Comparison of ENCODE assay signal across 8 mouse cellular contexts in the genomic region with DNA sequence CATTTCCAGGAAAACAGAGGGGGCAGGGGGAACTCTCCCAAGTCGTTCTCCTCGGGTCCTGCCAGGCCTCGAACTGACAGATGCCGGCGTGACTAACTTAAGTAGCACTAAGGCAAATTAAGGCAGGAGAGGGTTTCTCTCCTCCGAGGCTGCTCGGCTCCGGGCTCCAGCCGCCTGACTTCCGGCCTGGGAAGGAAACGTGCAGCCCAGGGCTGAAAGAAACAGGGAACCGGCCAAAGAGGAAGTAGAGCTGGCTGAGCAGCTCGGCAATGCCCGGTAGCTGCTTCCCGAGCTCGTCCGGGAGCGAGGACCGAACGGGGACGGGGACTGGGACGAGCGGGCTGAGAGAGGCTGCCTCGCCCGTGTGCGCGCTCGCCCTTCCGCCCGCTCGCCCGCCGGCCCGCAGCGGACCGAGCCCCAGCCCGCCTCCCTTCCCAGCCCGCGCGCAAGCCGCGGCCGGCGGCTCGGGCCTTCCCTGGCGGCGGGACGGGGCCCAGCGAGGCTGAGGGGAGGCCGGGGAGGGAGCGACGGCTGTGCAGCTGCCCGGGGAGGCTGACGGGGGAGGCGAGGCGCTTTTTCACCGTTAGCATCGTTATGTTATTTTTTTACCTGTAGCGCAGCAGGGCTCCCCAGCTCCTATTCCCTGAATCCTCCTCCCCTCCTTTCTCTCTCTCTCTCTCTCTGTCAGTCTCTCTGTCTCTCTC. TPM values are rescaled to one million over a fixed set of nuclear protein-coding genes. Genes with fewer than 3 reads are reported as not detected.
A peak's percentile ranks its signal among the peaks of the same experiment; 100 is the strongest.
DNase-seq lines count a peak whose midpoint lies in the region; ATAC-seq lines count a peak whose summit lies in the region.

No protein-coding gene starts in this region.

- H3K9ac ChIP-seq in hindbrain, embryonic 14.5 days, result peak overlapping the region; percentile 99

- ATAC-seq in hindbrain, embryonic 14.5 days (ENCODE audit: low FRiP score), result peak; percentile 84

- peak overlapping the region; percentile 99 for H3K27ac ChIP-seq in hindbrain, embryonic 14.5 days

- no peaks in the 10 kb centered on the region for H3K9me3 ChIP-seq in hindbrain, embryonic 14.5 days (ENCODE audit: control insufficient read depth, low read length)

- peak overlapping the region; percentile 71 for H3K4me2 ChIP-seq in hindbrain, embryonic 14.5 days (replicated peaks)

- under 1% methylated on average over 39 of the region's 59 CpGs for WGBS in hindbrain, embryonic 14.5 days

- no peaks in the 10 kb centered on the region for H3K27me3 ChIP-seq in hindbrain, embryonic 14.5 days (ENCODE audit: control insufficient read depth, insufficient read depth, low read length)

- DNase-seq in R1 (ENCODE audit: low read depth, low spot score), result peak; percentile 65
- DNase-seq in cerebellum, postnatal 14 days, result peak; percentile 80 to 82
- peak; percentile 42 to 51 for DNase-seq in frontal cortex, postnatal 25 days (ENCODE audit: low spot score in 2 of 2)
- DNase-seq in hindbrain, embryonic 14.5 days (ENCODE audit: low spot score), result peak; percentile 71
- DNase-seq in layer of hippocampus, postnatal 25 days (ENCODE audit: extremely low spot score in 1 of 2, low spot score in 1 of 2), result peak; percentile 50 to 52
- DNase-seq in lung, postnatal 25 days (ENCODE audit: low spot score), result peak; percentile 75
- peak; percentile 26 for DNase-seq in retina, adult 2 months (ENCODE audit: low read depth, low spot score)
- DNase-seq in thymus, postnatal 25 days, result peak; percentile 69

- H3K4me3 ChIP-seq in hindbrain, embryonic 14.5 days (replicated peaks; ENCODE audit: low read length), result peak overlapping the region; percentile 89

- H3K36me3 ChIP-seq in hindbrain, embryonic 14.5 days (replicated peaks; ENCODE audit: control insufficient read depth, insufficient read depth), result no peaks in the 10 kb centered on the region

- H3K4me1 ChIP-seq in hindbrain, embryonic 14.5 days (replicated peaks; ENCODE audit: control insufficient read depth, insufficient read depth, low read length), result peaks cover 8% of the 10 kb centered on the region

RNA-seq across cellular contexts. Expression of a gene that starts 0.5 kb away (rescaled TPM):
- 8.5 and 9.2 TPM in 2 replicates for polyA plus RNA-seq in hindbrain, embryonic 14.5 days (2014; fragmentation: Nextera tagmentation; extraction: Ambion mirVana)
- total RNA-seq in layer of hippocampus, postnatal 25 days (2021), result 10 to 100 TPM; 23.5 to 25.8 TPM

Comparison
In these comparisons a context has a peak if more than half of its experiments do, and no peak if none do; other contexts are left out.
1. Peak in every context shown above with its lines: DNase-seq, ATAC-seq, H3K4me3 ChIP-seq and H3K27ac ChIP-seq.
2. DNase-seq: peak in every context shown above with its lines; median percentile 81 in cerebellum, postnatal 14 days; 75 in lung, postnatal 25 days; 71 in hindbrain, embryonic 14.5 days; 69 in thymus, postnatal 25 days; 65 in R1; 51 in layer of hippocampus, postnatal 25 days; 46 in frontal cortex, postnatal 25 days; 26 in retina, adult 2 months.